Mouse (Mus musculus) gastrocnemius, postnatal 10 days (tissue): ENCODE data around the gene Lsamp. TPM values are rescaled to one million over a fixed set of nuclear protein-coding genes. Genes with fewer than 3 reads are reported as not detected.
"Not testable (repeated sequence)": the region's sequence is repeated elsewhere in the genome, so short reads cannot be mapped to it uniquely, and the experiment has no call there.

Experiments
- DNase-seq: peaks from one replicate; pipeline ENCODE4 v3.0.0; 2021; ENCODE audit warnings: mixed read lengths
- total RNA-seq, 2 experiments: library from RNA; stranded (reverse); gene quantifications; 2 replicates each; pipeline ENCODE4 v1.2.3; 2021

Lsamp gene
- total RNA-seq, 2 experiments from 2014 or later, result 1.6 to 2.6 TPM

DNA sequence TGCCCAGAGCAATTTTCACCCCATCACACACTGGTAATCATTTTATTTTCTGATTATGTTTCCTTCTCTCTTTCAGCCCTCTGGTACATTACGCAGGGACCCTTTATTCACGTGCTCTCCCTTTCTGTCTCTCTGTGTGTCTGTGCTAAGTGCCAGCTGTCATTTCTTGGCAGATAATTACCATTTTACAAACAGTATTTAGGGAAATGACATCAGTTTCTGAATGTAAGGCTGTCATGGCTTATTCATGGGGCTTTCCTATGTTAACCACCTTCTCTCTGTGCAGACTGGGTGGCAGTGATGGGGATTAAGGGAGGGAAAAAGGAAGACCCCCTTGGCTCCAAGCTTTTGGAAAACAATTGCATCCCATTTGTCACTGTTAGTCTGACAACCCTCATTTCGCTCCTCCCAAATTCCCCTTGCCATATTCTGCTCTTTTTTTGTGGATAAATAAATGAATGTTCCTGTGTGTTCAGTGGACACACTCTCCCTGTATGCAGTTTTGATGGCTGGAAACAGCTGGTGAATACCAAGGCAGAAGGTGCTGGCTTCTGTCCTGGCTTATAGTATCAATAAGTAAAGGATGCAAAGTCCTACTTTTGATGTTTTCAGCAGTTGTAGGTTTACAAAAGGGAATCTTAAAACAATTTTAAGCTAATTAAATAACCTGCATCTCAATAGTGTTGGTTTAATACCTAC lies 520.2 kb downstream of the Lsamp start:
- no peak for DNase-seq

GRCm38 (mm10) chr16:40509146-40510030 lies 525.2 kb downstream of the Lsamp start:
- DNase-seq, result peak; percentile 12

DNA sequence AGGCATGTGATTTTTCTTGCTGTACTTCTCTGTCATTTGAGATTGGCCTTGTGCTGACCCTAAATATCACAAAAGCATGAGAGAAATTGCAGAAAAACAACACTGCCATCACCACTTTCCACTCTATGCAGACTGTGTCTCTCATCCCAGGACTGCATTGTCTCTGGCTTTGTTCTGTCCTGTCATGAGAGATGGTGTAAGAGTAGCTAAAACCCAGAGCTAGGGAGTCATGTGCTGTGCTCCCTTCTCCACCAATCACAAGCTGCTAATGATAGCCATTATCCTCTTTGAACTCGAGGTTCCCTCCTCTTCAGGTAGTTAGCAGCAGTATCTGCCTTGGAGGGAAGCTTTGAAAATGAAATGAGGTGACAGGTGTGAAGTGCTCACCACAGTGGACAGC lies 552.6 kb downstream of the Lsamp start:
- DNase-seq, result no peak

DNA sequence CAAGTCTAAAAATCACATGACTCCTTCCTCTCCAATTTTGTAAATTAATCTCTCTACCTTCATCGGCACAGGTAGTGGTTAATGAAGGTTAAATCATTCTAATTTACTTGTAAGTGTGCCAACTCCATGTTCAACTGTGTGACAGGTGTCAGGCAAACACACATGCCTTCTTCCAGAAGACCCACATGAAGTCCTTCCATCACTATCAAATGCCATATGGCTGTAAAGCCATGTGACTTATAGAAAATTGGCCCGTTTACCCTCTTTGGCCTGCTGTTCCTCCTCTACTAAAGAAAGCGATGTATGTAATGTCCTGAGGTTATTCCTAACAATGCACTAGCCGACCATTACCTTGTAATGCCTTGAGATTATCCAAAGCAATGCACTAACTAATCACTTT lies 565.5 kb downstream of the Lsamp start:
- DNase-seq, result no peak

DNA sequence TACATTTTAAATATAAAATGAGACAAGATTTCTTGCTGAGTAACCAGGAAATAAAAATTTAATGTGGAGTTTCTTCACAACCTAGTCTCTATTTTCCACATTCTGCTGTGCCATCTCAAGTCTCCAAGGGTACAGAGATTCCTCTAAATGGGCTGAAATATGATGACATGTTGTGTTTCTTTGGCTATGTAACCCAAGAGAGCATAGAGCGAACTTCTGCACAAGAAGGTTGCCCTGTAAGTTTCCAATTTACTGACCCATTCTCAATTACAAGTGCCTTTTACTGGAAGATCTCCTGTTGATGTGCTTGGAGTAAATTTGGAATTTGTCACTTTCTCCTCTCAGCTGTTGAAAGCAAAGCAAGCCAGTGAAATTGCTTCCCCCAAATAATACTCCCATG lies 571.4 kb downstream of the Lsamp start:
- no peak for DNase-seq

DNA sequence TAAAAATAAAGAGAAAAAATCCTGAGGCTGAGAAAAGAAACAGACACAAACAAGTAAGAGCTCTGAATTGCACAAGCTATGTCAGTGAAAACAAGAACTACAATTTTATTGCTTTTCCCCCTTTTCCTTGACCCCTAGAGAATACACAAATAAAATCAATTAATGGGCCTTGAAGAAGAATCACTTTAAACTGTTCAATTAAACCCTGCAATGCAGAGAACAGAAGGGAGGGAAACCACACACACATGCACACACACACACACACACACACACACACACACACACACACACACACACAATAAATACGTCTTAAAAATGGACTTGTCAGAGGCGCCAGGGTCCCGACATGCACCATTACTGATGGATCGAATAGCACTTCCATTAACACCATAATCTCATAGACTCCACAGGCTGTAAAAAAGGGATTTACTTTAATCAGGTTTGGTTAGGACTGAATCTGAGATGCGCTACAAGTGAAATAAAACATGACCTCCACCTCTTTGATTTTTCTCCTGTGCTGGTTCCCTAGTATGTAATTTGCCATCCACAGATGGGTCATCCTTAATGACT lies 573.6 kb downstream of the Lsamp start:
- no peak for DNase-seq

GRCm38 (mm10) chr16:40567431-40567941 lies 583.3 kb downstream of the Lsamp start:
- no peak for DNase-seq

- DNase-seq, result no peak
Measured at GRCm38 (mm10) chr16:40572085-40572745, 588.1 kb downstream of the Lsamp start.

- DNase-seq, result no peak
Measured at GRCm38 (mm10) chr16:40582076-40582475, 597.9 kb downstream of the Lsamp start.

- no peak for DNase-seq
Measured at GRCm38 (mm10) chr16:40593161-40593560, 609.0 kb downstream of the Lsamp start.

- no peak for DNase-seq
Measured at GRCm38 (mm10) chr16:40601431-40602387, 617.5 kb downstream of the Lsamp start.

- no peak for DNase-seq
Measured at GRCm38 (mm10) chr16:40607509-40607908, 623.3 kb downstream of the Lsamp start.

DNA sequence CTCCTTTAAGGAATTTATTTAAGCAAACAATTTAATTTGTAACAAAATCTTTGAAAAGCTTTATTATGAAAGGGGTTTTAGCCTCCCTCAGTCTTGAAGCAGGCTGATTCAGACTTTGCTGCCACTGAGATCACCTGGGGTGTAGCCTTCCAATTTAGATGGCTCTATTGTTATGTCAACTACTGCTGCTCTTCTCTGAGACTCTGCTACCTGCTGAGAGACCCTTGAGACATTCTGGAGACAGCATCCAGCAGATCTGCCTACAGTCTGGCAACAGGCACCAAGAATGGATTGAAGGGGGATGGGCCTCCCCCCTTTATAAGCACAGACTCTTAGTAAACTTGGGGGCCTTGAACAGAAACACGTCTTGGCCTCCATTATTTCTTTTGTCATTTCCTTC lies 632.5 kb downstream of the Lsamp start:
- not testable (repeated sequence) for DNase-seq

DNA sequence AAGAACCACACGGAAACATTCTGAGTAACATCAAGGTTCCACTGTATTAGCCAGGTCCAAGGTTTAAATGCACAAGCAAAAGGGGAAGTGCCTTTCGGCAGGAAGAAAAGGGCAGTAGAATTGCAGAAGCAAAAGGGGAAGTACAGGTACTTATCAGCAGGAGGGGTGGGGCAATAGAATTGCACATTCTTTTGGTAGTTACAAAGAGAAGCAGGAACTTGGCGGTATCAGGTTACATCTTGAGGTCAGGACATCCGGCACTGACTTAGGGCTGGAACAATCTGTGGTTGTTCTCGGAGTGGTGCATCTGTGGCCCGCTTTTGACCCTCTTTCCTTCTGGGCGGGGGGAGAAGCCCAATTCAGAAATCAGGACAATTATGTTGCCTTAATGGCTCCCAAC lies 636.9 kb downstream of the Lsamp start:
- not testable (repeated sequence) for DNase-seq

DNA sequence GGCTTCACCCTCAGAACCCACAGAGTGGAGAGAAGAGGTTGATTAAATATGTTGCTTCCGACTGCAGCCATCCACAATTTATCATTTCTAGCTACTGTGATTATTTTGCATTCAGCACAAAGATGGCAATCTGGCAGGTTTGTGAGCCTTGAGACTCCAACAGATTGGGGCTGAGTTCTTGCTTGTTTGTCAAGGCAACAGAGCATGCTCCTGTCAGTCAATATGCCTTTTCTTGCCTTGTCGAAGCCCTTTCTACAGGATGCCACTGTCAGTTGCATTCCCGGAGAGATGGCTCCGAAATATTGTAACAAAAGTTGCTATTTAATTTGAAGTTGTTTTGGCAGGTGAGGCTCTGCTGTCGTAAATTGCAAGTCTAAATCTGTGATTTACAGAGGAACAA lies 643.0 kb downstream of the Lsamp start:
- no peak for DNase-seq

DNA sequence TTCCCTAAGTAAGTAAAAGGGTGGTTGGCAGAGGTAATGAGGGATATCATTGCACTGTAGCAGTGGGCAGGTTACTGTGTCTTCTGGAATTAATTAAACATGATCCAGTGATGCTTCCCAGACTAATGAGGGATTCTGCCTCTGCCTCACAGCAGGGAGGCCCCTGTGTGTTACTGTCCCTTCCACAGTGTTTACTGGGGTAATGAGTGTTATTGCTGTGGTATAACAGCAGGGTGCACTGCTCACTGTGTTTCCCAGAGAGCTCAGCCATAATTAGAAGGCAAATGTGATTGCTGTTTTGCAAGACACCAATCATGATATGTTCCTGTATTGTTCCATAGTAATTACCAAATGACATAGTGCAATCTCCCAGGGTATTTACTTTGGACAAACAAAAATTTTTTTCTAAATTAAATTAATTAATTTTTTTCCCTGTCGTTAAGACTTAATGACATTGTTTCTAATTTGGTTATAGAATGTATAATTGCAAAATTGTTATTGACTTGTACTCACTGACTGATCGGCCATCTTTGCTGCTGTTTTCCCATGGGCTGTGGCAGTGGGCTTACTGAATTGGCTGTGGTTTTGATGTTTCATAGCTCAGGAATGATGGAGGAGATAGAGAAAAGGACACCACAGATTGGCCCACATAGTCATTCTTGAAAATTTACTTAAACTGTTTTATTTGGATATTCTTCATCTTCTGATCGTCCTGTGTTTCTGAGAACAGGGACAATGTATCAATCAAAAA lies 655.6 kb downstream of the Lsamp start:
- DNase-seq, result no peak

- no peak for DNase-seq
Measured at GRCm38 (mm10) chr16:40652800-40653199, 668.6 kb downstream of the Lsamp start.

DNA sequence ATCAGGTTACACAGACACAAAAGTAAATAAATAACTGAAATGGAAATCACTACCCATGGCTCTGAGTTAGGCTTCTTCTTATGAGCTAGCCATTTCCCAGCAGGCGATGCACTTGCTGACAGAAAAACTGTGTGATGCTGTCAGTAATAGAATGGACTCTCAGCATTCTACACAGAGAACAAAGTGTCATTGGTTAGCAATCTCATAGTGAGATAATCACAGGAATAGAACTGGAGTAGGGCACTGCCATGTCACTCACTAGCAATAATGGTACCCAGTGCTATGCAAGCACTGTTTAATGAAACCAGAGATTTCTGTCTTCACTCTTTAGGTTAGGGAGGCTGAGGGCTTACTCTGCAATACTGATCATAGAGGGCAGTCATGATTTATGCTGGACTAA lies 669.3 kb downstream of the Lsamp start:
- no peak for DNase-seq

GRCm38 (mm10) chr16:40656347-40656746 lies 672.2 kb downstream of the Lsamp start:
- DNase-seq, result no peak

DNA sequence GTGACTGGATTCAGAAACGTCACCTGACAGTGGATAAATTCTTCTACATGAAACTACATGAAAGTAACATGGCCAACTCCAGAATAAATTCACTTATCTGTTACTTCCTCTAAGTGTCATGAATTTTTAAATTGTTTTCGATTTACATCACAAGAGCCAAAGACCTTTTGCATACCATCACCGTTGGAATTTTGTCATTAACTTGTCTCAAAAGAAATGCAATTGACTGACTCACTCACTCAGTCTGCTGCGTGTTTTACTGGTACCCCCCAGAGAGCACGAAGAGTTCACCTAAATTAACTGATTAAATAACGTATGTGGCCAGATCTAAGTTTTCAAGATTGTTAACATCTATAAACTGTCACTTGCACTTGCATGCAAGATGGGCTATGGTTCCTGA lies 672.7 kb downstream of the Lsamp start:
- DNase-seq, result no peak

GRCm38 (mm10) chr16:40685531-40685930 lies 701.4 kb downstream of the Lsamp start:
- no peak for DNase-seq
